Mouse (Mus musculus): ENCODE measurements around the gene Gm20708.

Gm20708 gene

GRCm38 (mm10) chr11:117852875-117853274 lies 43.4 kb downstream of the Gm20708 start:
- CTCF ChIA-PET = interaction anchor here in 1 of 4 experiments (0.7 kb wide), 1 partner anchor 14 kb away, joined by 3 read pairs; no protein-coding TSS in a partner anchor
- POLR2A ChIA-PET = interaction anchor here in 2 of 4 experiments (0.8 to 6.3 kb wide), 5 partner anchors 14 to 248 kb away, joined by 3 to 59 read pairs (median 3); partner anchors contain the start of gene Socs3 (in 1 of the 2)

- CTCF ChIA-PET = interaction anchor here in 1 of 4 experiments (0.6 to 0.9 kb wide), 2 partner anchors 22 to 391 kb away, joined by 3 to 4 read pairs; no protein-coding TSS in a partner anchor
- POLR2A ChIA-PET = interaction anchor here in 2 of 4 experiments (0.8 to 6.3 kb wide), 10 partner anchors 9 to 246 kb away, joined by 3 to 59 read pairs (median 4); partner anchors contain the start of genes Gm20708 (in 1 of the 2), Socs3 (in 1 of the 2) and Syngr2 (in 1 of the 2)
These were observed 44.8 kb downstream of the Gm20708 start for GRCm38 (mm10) chr11:117854241-117854640.

DNA sequence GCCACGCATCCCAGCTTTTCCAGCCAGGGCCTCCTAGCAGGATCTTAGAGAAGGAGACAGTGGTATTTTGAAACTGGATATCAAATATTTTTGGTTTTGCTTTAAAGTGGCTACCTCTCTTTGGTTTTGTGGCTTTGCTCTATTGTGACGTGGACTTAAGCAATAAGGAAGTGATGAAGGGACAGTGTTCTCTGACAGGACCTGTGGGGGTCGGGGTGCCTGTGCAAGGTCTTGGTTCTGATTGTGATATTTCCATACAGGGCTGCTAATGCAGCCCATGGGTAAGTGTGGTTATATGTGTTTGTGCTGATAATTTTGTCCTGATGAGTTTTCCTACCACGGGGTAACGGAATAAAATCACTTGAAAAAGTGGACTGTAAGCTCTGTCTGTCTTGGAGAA lies 45.9 kb downstream of the Gm20708 start:
- CTCF ChIA-PET = interaction anchor here in 1 of 4 experiments (1.4 kb wide), 1 partner anchor 23 kb away, joined by 3 read pairs; no protein-coding TSS in a partner anchor
- POLR2A ChIA-PET = interaction anchor here in 3 of 4 experiments (1.1 to 6.3 kb wide), 9 partner anchors 11 to 186 kb away, joined by 3 to 59 read pairs (median 4); no protein-coding TSS in a partner anchor

GRCm38 (mm10) chr11:117855975-117856374 lies 46.5 kb downstream of the Gm20708 start:
- ChIA-PET CTCF (interaction anchor here in 2 of 4 experiments (0.6 to 1.4 kb wide), 4 partner anchors 18 to 166 kb away, joined by 3 to 4 read pairs (median 3); no protein-coding TSS in a partner anchor), POLR2A (interaction anchor here in 3 of 4 experiments (0.7 to 6.3 kb wide), 19 partner anchors 7 to 186 kb away, joined by 3 to 59 read pairs (median 3); partner anchors contain the start of gene Birc5 (in 1 of the 3))

DNA sequence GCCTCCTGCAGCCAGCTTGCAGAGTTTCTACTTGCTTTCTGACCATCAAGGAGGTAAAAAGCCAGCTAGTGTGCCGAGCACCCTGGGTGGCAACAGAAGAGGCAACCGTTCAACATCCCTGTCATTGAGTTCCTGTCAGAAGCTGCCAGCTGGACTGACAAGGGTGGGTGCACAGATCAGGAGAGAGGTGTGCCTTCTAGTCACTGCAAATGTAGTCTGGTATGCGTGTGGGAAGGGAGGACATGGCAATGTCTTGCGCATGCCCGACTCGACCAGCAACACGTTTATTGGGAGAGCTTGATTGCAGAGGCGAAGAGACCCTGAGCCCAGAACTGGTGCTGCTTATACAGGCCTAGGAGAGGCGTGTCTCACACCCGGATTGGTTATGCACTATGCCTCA lies 48.0 kb downstream of the Gm20708 start:
- CTCF ChIA-PET = interaction anchor here in 1 of 4 experiments (0.7 kb wide), 1 partner anchor 67 kb away, joined by 3 read pairs; no protein-coding TSS in a partner anchor
- POLR2A ChIA-PET = interaction anchor here in 3 of 4 experiments (0.6 to 6.3 kb wide), 27 partner anchors 7 to 439 kb away, joined by 3 to 59 read pairs (median 3); partner anchors contain the start of genes Birc5 (in 2 of the 3), Socs3 (in 1 of the 3) and Tnrc6c (in 1 of the 3)

- ChIA-PET POLR2A (interaction anchor here in 3 of 4 experiments (0.5 to 6.3 kb wide), 22 partner anchors 8 to 1832 kb away, joined by 3 to 59 read pairs (median 4); partner anchors contain the start of genes Birc5 (in 2 of the 3) and Socs3 (in 1 of the 3)), CTCF (interaction anchor here in 2 of 4 experiments (0.5 to 0.7 kb wide), 4 partner anchors 10 to 1976 kb away, joined by 3 to 6 read pairs (median 3); no protein-coding TSS in a partner anchor)
These were observed 48.9 kb downstream of the Gm20708 start for GRCm38 (mm10) chr11:117858392-117858791.

DNA sequence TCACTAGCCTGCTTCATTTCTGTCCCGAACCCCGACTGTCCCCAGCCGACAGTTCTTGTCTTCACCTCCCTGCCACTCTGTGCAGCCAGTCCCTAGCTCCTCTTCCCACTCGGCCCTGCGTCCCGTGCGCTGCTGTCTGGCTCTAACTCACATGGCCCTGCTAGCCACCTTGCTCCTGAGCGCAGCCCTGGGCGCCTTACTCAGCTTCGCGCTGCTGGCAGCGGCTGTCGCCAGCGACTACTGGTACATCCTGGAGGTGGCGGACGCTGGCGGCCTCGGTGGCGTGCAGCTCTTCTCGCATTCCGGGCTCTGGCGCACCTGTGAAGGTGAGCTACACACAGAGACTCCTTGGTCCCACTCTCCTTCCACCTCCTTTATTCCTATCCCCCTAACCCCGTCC lies 51.1 kb downstream of the Gm20708 start, which contains the start of gene Tmem235:
Gene Tmem235 (plus strand): TSS at position 152 of the 400 bp plus-strand sequence.
- CTCF ChIA-PET = interaction anchor here (0.5 to 1.9 kb wide), 8 partner anchors 8 to 1078 kb away, joined by 3 to 8 read pairs (median 4); no protein-coding TSS in a partner anchor
- POLR2A ChIA-PET = interaction anchor here (0.5 to 5.6 kb wide), 25 partner anchors 9 to 459 kb away, joined by 3 to 46 read pairs (median 3); partner anchors contain the start of genes Birc5 (in 3 of the 4), Pgs1 (in 1 of the 4), Socs3 (in 1 of the 4) and Tha1 (in 1 of the 4)

DNA sequence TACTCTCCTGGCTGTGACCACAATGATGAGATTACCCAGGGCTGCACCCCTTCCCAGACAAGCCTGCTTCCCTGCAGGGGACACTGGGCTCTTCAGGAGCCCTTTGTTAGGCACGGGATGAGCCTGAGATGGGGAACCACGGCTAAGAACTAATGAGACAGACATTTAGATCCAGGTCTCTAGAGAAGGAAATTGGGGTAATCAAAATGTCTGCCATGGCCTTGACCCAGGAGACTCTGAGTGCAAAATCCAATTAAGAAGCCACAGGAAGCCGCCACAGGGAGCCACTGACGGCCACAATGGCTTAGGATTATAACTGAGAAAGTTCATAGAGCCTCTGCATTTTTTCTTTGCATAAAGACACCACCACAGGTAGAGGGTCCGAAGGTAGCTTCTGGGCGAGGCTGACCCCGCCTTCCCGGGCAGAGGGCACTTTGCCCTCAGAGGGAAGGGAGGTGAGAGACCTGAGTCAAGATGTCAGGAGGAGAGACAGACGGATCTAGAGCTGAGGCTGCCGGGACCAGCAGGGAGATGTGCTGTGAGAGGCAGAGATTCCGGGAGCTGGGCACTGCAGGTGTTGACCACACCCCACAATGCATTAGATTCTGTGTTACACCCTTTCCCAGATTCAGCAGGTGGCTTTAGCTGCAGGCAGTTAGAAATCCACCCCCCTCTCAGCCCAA lies 53.8 kb downstream of the Gm20708 start:
- POLR2A ChIA-PET = interaction anchor here (0.5 to 7.1 kb wide), 23 partner anchors 8 to 479 kb away, joined by 3 to 59 read pairs (median 4); partner anchors contain the start of genes Afmid (in 1 of the 4), Birc5 (in 1 of the 4), Tk1 (in 1 of the 4) and Usp36 (in 1 of the 4)
- CTCF ChIA-PET = interaction anchor here in 3 of 4 experiments (0.5 to 4.0 kb wide), 6 partner anchors 11 to 302 kb away, joined by 3 to 17 read pairs (median 5); no protein-coding TSS in a partner anchor

DNA sequence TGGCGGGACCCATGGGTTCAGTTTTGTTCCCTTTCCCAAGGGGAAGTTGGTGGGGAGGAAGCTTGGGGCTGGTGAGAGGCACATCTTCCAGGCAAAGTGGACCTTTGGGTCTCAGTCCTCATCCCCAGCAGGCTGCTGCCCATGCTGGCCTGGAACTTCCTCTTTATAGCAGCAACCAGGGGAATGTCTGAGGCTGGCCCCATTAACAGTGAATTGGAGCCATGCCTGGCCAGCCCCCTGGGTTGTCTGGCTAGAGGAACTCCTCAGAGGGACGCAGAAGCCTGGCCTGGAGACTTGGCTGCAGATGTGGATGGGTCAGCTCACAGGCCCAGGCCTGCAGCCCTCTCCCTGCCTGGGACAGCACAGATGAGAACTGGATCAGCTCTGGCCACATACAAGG lies 55.3 kb downstream of the Gm20708 start:
- CTCF ChIA-PET = interaction anchor here (0.5 to 4.0 kb wide), 10 partner anchors 10 to 470 kb away, joined by 3 to 17 read pairs (median 6); partner anchors contain the start of gene Birc5 (in 1 of the 4)
- POLR2A ChIA-PET = interaction anchor here in 3 of 4 experiments (0.6 to 7.1 kb wide), 21 partner anchors 9 to 684 kb away, joined by 3 to 59 read pairs (median 5); partner anchors contain the start of gene Birc5 (in 1 of the 3)

DNA sequence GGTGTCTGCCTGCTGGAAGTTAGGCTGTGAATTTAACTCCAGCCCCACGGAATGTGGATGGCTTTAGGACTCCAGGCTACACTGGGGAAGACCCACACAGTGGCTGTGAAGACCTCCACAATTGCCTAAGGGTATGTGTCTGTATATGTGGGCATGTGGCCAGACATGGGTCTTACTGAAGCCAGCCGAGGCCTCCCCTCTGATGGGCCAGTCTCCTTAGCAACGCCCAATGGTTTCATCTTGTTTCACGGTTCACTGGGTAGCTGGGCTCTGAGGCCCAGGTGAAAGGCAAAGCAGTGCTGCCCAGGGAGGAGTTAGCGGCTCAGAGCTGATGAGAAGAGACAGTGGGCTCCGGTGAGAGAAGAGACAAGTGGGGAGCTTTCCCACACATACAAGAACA lies 56.5 kb downstream of the Gm20708 start:
- POLR2A ChIA-PET = interaction anchor here (0.6 to 7.1 kb wide), 19 partner anchors 8 to 255 kb away, joined by 3 to 59 read pairs (median 4); no protein-coding TSS in a partner anchor

GRCm38 (mm10) chr11:117870688-117871365 lies 61.4 kb downstream of the Gm20708 start:
- ChIA-PET POLR2A (interaction anchor here in 2 of 4 experiments (0.6 to 2.3 kb wide), 9 partner anchors 10 to 137 kb away, joined by 3 to 7 read pairs (median 3); partner anchors contain the start of genes Tmem235 (in 2 of the 2) and Pgs1 (in 1 of the 2)), CTCF (interaction anchor here (0.6 to 2.7 kb wide), 30 partner anchors 11 to 1395 kb away, joined by 3 to 11 read pairs (median 4); partner anchors contain the start of genes Socs3 (in 2 of the 4) and Tmem235 (in 1 of the 4))

More for the DNA sequence above, 56.5 kb downstream of the Gm20708 start:
- CTCF ChIA-PET = interaction anchor here in 2 of 4 experiments (1.0 to 4.0 kb wide), 7 partner anchors 9 to 453 kb away, joined by 3 to 17 read pairs (median 7); no protein-coding TSS in a partner anchor

DNA sequence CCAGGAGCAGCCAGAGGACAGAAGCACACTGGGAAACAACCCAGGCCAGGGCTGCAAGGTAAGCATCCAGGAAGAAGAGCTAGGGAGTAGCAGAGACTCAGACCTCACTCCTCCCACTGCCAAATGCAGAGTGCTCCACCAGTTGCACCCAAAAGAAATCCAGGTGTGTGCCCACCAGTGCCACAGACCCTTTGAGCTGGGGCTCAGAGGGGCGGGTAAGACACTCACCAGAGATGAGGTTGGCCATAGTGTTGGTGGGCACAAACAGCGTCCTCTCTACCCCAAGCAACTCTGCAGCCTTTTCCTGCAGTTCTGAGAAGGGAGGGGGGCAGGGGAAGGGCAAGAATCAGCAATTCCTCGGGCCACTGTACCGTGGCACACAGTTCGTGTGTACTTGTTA lies 61.9 kb downstream of the Gm20708 start:
- ChIA-PET POLR2A (interaction anchor here in 2 of 4 experiments (0.6 to 2.3 kb wide), 9 partner anchors 10 to 228 kb away, joined by 3 to 7 read pairs (median 3); partner anchors contain the start of genes Tmem235 (in 2 of the 2) and Pgs1 (in 1 of the 2)), CTCF (interaction anchor here (0.7 to 2.7 kb wide), 17 partner anchors 12 to 694 kb away, joined by 3 to 11 read pairs (median 4); partner anchors contain the start of genes Socs3 (in 2 of the 4) and Tmem235 (in 1 of the 4))

- ChIA-PET POLR2A (interaction anchor here in 2 of 4 experiments (0.6 to 2.3 kb wide), 9 partner anchors 11 to 228 kb away, joined by 3 to 7 read pairs (median 4); partner anchors contain the start of gene Tmem235 (in 1 of the 2)), CTCF (interaction anchor here (0.5 to 2.7 kb wide), 17 partner anchors 12 to 694 kb away, joined by 3 to 11 read pairs (median 4); partner anchors contain the start of genes Socs3 (in 2 of the 4) and Tmem235 (in 1 of the 4))
These were observed 62.6 kb downstream of the Gm20708 start for GRCm38 (mm10) chr11:117871911-117872584.

GRCm38 (mm10) chr11:117872861-117873608 lies 63.6 kb downstream of the Gm20708 start, which contains the start of gene Tha1:
Gene Tha1 (minus strand): TSS chr11:117873481.
- ChIA-PET POLR2A (interaction anchor here in 2 of 4 experiments (1.0 to 2.7 kb wide), 7 partner anchors 12 to 201 kb away, joined by 3 to 16 read pairs (median 5); partner anchors contain the start of gene Tmem235 (in 1 of the 2)), CTCF (interaction anchor here in 3 of 4 experiments (0.6 to 3.0 kb wide), 7 partner anchors 16 to 221 kb away, joined by 3 to 21 read pairs (median 5); no protein-coding TSS in a partner anchor)

GRCm38 (mm10) chr11:117874419-117874818 lies 65.0 kb downstream of the Gm20708 start:
- ChIA-PET CTCF (interaction anchor here (0.5 to 3.0 kb wide), 96 partner anchors 8 to 1658 kb away, joined by 3 to 22 read pairs (median 4); partner anchors contain the start of genes Socs3 (in 3 of the 4) and Birc5 (in 2 of the 4)), POLR2A (interaction anchor here (0.5 to 2.7 kb wide), 46 partner anchors 9 to 1486 kb away, joined by 3 to 16 read pairs (median 4); partner anchors contain the start of genes Socs3 (in 3 of the 4), Birc5 (in 1 of the 4) and Tmem235 (in 1 of the 4))
